Mouse (Mus musculus): ENCODE results near the gene Cmip.

DNA sequence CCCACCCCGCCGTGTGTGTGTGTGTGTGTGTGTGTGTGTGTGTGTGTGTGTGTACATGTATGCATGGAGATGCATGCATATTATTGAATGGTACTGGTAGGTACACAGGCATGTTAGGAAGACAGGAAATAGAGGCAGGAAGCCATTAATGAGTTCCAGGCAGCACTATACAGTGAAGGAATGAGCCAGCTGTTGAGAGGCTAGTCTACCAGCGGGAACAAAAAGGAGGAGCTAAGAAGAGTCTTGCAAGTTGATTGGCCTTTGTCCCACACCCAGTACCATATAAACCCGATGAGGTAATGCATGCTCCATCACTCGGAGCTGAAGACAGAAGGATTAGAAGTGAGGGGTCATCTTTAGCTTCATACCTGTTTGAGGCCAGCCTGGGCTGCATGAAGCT is 201.6 kb downstream of the Cmip start:
- TF ChIP-seq POLR2A (IDR thresholded peaks at IDR 0.05; ENCODE audit: low read depth, low read length) (no peak), CTCF (conservative IDR thresholded peaks at IDR 0.05; ENCODE audit: insufficient read depth, insufficient read length, low read depth, low read length) (no peak)
